Mouse (Mus musculus): ENCODE measurements around the gene Syngap1.

DNA sequence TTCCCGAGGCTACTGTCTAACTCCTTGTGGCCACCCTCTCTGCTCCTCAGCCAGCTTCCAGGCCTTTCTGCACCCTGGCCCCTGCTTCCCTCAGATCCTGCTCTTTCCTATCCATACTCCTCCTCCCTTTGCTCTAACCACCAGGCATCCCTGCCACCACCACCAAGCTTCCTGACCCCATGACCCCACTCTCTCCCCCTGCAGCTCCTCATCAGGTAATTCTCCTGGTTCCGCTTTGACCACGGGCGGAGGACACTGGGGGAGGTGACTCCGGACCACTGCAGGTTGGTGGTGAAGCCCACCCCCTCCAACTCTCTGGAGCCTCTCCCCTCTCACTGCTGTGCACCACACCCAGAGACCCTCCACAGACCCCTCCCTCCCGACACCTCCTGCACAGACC, 26.4 kb downstream of the Syngap1 start:
- TF ChIP-seq CTCF (IDR thresholded peaks at IDR 0.05; ENCODE audit: low read depth) = no peak
- TF ChIP-seq EP300 (optimal IDR thresholded peaks at IDR 0.05) = no peak
